Mouse (Mus musculus): Measurements from ENCODE around the gene Timm23. TPM values are rescaled to one million over a fixed set of nuclear protein-coding genes. Genes with fewer than 3 reads are reported as not detected.

The Timm23 gene
- total and polyA plus RNA-seq, 3 experiments: 425 to 431 TPM; not detected in 1

DNA sequence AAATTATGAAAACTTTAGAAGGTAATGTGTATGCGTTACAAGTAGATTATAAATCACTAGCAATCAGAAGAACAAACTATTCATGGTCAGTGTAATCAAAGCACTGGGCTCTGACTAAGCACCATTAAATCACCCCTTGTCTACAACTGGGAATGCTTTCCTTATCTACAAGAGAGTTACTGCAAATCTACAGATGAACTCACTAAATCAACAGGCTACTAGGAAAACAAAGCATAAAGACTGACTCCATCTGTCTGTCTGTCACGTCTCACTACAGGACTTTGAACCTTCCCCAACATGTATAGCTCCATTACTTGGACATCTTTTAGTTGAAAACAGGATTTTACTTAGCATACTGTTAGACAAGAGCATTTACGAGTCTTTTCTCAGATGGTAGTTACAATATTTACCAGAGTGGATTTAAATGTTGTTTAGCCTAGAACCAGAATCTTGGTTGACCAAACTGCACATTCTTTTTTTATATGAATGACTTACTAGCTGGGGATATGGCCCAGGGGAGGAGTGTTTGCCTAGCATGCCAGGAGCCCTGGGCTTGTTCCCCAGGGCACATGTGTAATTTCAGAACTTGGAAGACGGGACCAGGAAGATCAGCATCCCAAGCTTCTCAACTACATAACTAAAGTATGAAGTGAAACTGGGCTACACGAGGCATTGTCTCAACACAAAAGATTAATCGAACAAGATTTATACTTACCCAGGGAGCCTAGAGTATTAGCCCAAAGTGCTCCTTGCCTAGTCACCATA, 10.9 kb downstream of the Timm23 start:
- Histone ChIP-seq H3K9me3 (replicated peaks; ENCODE audit: insufficient read depth, low read length) (no peaks in the 10 kb centered on the region), H3K27me3 (ENCODE audit: control insufficient read depth in 1 of 2, insufficient read depth in 2 of 2, low read length in 2 of 2) (no peaks in the 10 kb centered on the region), H3K36me3 (ENCODE audit: control insufficient read depth in 1 of 2, insufficient read depth in 2 of 2, low read length in 2 of 2) (peaks cover 38 to 61% of the 10 kb centered on the region in 2 experiments), H3K79me2 (ENCODE audit: control insufficient read depth, insufficient read depth, low read length, poor library complexity) (peaks cover 18% of the 10 kb centered on the region; the same call in 1 of the 2 replicates), H3K27ac (ENCODE audit: control insufficient read depth, low read depth, low read length) (no peak overlapping the region), H3K4me3 (ENCODE audit: control insufficient read depth in 1 of 2, insufficient read depth in 1 of 2, low read depth in 2 of 2, low read length in 2 of 2) (no peak overlapping the region), H3K9ac (ENCODE audit: control insufficient read depth, low read depth, low read length, poor library complexity, severe bottlenecking) (no peak overlapping the region), H3K4me1 (ENCODE audit: control insufficient read depth in 1 of 2, insufficient read depth in 2 of 2, low read length in 2 of 2) (peaks cover 7 to 10% of the 10 kb centered on the region in 2 experiments)
- no peak for DNase-seq (ENCODE audit: low read depth, low spot score)
- TF ChIP-seq USF2 (IDR thresholded peaks at IDR 0.05; ENCODE audit: borderline replicate concordance in 1 of 2, insufficient read depth in 1 of 2, low read depth in 1 of 2, low read length in 2 of 2): no peak
- TF ChIP-seq KAT2A (conservative IDR thresholded peaks at IDR 0.05; ENCODE audit: low read depth, low read length): no peak
- no peak for TF ChIP-seq TCF12 (IDR thresholded peaks at IDR 0.05; ENCODE audit: low read depth, low read length)
- TF ChIP-seq MAFK (IDR thresholded peaks at IDR 0.05; ENCODE audit: borderline replicate concordance, low read depth, low read length): no peak
- TF ChIP-seq MXI1 (IDR thresholded peaks at IDR 0.05; ENCODE audit: low read depth, low read length): no peak
- no peak for TF ChIP-seq ZMIZ1 (IDR thresholded peaks at IDR 0.05; ENCODE audit: low read depth, low read length)
- TF ChIP-seq ELF1 (IDR thresholded peaks at IDR 0.05; ENCODE audit: low read depth, low read length): no peak
- no peak for TF ChIP-seq TAL1 (IDR thresholded peaks at IDR 0.05; ENCODE audit: low read length)
- no peak for TF ChIP-seq ZKSCAN1 (IDR thresholded peaks at IDR 0.05; ENCODE audit: low read depth, low read length)
- TF ChIP-seq HCFC1 (IDR thresholded peaks at IDR 0.05; ENCODE audit: low read depth, low read length): no peak
- TF ChIP-seq POLR2AphosphoS2 (IDR thresholded peaks at IDR 0.05; ENCODE audit: low read length): no peak
- no peak for TF ChIP-seq CHD1 (IDR thresholded peaks at IDR 0.05; ENCODE audit: low read depth, low read length)
- no peak for TF ChIP-seq TBP (IDR thresholded peaks at IDR 0.05; ENCODE audit: low read depth, low read length)
- no peak for TF ChIP-seq GABPA (IDR thresholded peaks at IDR 0.05; ENCODE audit: low read depth, low read length)
- no peak for TF ChIP-seq ZC3H11A (IDR thresholded peaks at IDR 0.05; ENCODE audit: low read depth, low read length)
- TF ChIP-seq SIN3A (IDR thresholded peaks at IDR 0.05; ENCODE audit: low read length): no peak
- no peak for TF ChIP-seq BHLHE40 (IDR thresholded peaks at IDR 0.05; ENCODE audit: borderline replicate concordance, low read depth, low read length)
- TF ChIP-seq GATA1 (IDR thresholded peaks at IDR 0.05; ENCODE audit: low read depth, low read length): no peak

DNA sequence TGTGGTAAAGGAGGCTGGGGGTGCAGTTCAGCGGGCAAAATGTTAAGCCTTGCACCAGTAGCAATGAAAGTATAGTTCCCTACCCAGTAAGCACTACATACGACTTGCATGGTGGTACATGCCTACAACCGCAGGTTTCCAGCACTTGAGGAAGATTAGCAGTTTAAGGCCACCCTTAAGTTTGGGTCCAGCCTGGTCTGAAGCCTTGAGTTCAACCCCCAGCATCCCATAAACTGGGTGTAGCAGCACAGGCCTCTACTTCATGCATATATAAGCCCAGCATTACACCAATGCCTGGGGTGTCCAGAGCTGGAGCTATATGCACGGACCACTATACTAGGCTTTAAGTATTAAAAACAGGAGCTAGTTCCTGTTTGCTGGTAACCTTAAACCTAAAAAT, 17.9 kb downstream of the Timm23 start:
- no peak overlapping the region for H3K4me3 ChIP-seq (ENCODE audit: control insufficient read depth in 1 of 2, insufficient read depth in 1 of 2, low read depth in 2 of 2, low read length in 2 of 2)
- TF ChIP-seq RAD21 (IDR thresholded peaks at IDR 0.05; ENCODE audit: low read depth, low read length) (no peak), ZMIZ1 (IDR thresholded peaks at IDR 0.05; ENCODE audit: low read depth, low read length) (no peak)
- no peak overlapping the region for H3K9ac ChIP-seq (ENCODE audit: control insufficient read depth, low read depth, low read length, poor library complexity, severe bottlenecking)
- peaks cover 8% of the 10 kb centered on the region; the same call in 1 of the 2 replicates for H3K79me2 ChIP-seq (ENCODE audit: control insufficient read depth, insufficient read depth, low read length, poor library complexity)
- no peak overlapping the region for H3K27ac ChIP-seq (ENCODE audit: control insufficient read depth, low read depth, low read length)
- H3K27me3 ChIP-seq (ENCODE audit: control insufficient read depth in 1 of 2, insufficient read depth in 2 of 2, low read length in 2 of 2): no peaks in the 10 kb centered on the region
- no peaks in the 10 kb centered on the region for H3K9me3 ChIP-seq (replicated peaks; ENCODE audit: insufficient read depth, low read length)
- peaks cover 4 to 60% of the 10 kb centered on the region in 2 experiments; a peak in 3 of 4 replicates for H3K36me3 ChIP-seq (ENCODE audit: control insufficient read depth in 1 of 2, insufficient read depth in 2 of 2, low read length in 2 of 2)
- DNase-seq (ENCODE audit: low read depth, low spot score): no peak
- H3K4me1 ChIP-seq (ENCODE audit: control insufficient read depth in 1 of 2, insufficient read depth in 2 of 2, low read length in 2 of 2): no peaks in the 10 kb centered on the region
